Mouse (Mus musculus): ENCODE data around the gene Fam227a. TPM values are rescaled to one million over a fixed set of nuclear protein-coding genes. Genes with fewer than 3 reads are reported as not detected.
A peak's percentile ranks its signal among the peaks of the same experiment; 100 is the strongest.

Gene Fam227a
- 10 to 100 TPM in 1 of 2 experiments, 1 to 10 TPM in 1; 9.7 to 16.0 TPM for total RNA-seq (2021)

DNA sequence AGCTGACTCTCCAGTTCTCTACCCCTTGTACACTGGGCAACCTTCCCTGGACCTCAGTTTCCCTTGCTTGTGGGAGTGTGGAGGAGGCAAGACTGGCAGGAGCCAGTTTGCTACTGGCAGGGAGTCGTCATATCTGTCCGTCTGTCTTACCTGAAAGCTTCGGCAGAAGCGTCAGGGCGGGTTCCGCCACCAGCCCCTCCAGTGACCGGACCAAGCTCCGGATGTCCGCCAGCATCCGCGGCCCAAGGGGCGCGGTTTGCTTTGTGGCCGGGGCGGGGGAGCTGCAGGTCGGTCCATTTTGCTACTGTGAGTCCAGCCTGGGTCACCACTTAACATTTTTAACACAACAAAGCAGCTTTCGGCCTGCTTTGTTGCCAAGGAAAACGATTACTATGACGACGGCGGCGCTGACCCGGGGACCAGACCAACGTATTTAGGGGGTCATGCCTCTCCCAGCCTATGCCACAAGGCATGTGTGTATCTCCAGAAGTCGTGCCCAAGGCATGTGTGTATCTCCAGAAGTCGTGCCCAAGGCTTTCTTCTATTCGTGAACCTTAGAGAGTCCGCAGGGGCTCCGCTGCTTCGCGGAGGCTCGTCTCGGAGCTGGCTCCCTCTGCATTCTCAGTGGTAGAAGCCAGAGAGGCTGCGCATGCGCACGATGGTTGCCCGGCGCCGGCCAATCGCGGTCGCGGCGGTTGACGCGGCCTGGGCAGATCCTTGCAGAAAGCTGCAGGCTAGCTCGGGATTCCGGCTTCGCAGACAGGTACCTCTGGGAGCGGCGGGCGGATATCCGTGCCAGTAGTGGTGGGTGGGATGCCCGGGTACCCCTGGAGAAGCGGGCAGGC lies at the start of gene Fam227a, which contains the start of gene Cby1:
Gene Fam227a, minus strand, starts transcription at position 426 of the 845 bp plus-strand sequence.
Gene Cby1, plus strand, starts transcription at position 669 of the 845 bp plus-strand sequence.
- DNase-seq, result peak; percentile 94

DNA sequence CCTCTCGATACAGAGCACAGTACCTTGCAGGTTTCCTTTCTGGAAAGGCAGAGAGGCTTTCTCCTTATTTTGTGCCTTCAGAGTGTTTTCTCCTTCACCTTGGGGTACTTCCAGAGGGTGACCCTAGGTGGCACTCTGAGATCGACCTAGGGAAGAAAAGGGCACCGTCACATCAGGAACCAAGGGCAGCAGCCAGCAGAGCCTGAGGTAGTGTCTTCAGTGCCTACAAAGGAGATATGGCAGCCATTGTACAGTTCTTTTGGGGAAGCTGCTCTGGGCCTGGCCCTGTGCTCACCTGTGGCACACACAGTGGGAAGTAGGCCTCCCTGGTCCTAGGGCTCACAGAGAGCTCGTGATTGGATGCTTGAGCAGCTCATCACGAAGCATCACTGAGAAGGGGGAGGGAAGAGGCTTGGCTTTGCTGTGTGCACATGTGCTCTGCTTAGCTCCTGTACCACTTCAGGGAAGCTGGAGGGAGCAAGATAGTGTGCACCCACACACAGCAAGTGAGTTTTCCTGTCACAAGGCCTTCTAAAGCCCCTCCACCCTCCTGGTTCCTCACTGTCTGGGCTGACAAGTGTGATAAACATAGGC lies 49.6 kb upstream of the Fam227a start:
- no peak for DNase-seq

DNA sequence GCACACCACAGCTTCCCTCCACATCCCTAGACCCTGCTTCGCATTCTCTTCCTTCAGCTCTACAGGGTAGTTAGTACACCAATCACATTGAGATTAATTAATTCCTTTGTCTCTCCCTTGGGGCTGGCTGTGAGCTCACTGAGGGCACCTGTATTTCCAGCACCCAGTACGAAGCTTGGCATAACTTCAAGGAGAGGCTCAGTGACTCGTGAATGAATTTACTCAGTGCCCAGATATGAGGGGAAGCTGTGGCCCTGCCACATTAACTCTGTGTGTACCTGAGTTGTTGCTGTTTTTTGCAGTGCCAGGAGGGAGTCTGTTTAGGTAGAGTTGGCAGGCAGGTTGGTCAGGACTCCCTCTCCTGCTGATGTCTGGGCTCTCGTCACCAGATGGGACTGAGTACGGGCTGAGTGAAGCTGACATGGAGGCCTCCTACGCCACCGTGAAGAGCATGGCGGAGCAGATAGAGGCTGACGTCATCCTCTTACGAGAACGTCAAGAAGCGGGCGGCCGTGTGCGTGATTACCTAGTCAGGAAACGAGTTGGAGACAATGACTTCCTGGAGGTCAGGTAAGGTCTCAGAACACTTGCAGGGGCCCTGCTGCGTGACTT lies 48.0 kb upstream of the Fam227a start:
- no peak for DNase-seq

DNA sequence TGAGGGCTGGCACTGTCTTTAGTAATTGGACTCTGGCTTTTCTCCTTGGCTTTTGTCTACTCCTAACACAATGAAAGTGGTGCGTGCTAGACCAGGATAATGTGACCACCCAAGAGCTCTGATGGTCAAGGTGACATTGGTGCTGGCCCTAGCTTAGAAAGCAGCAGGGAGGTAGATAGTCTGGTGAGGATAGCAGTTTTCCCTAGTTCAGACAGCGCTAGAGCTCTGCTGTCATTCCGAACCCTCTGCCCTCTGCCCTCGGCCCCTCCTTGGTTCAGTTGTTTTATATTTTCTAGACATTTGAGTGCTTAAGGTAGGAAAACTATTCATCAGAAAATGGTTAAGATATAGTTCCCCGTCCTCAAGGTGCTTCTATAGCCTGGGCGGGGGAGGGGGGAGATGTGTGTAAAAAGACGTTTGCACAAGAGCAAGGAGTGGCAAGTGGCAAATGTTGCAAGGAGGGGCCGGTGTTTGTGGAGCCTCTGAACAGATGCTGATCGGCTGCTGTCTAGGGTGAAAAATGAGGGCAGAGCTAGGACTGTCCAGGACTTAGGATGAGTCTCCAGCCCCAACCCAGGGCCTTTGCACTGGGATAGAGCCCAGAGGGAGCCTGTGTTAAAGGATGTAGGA lies 38.9 kb upstream of the Fam227a start:
- DNase-seq, result no peak

DNA sequence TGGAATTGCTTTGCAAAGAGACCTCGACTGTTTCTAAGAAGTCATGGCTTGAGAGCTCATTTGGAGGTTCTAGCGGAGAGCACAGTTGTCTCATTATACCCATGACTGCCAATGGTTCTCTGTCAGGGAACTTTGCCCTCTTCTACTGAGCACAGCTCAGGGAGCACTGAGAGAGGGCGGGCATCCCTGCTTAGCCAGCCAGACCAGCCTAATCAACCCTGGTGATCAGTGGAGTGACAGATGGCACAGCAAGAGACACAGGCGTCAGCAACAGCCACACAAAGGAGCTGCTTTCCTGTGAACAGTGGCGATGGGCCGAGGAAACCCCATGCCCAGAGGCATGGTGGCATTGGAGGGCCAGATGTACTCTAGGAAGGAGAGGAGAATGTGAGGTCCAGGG lies 38.3 kb upstream of the Fam227a start:
- peak in 1 of 2 experiments; percentile 12 for DNase-seq

DNA sequence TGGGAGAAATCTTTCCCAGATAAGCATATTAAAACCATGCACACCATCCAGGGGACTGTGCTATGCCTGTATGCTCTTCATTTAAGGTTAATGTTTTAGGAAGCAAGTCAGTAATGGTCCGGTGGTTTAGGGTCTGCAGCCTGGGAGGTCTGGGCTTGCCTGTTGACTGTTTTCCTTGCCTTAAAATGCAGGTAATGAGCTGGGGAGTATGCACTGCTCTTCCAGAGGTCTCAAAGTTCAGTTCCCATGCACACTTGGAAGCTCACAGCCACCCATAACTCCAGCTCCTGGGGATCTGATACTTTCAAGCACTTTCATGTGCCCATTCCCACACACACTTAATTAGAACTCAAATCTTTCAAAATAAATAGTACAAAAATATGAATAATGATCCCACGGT lies 37.8 kb upstream of the Fam227a start:
- no peak for DNase-seq

DNA sequence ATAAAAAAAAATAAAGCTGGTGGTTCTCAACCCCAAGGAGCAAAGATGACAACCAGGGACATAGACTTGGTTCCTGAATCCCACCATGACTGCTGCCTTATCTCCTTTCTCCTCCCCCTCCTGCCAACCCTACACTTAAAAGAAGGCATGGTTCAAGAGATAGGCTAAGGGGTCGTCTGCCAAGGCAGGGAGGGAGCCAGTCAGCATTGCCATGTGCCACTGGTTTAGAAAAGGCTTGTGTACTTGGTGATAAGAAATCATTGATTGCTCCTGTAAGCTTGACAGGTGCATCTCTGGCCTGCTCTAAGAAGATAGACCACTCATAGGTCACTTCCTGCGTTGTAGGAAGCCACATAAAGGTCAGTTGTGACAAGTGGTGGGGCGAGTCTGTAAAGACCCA lies 36.8 kb upstream of the Fam227a start:
- no peak for DNase-seq

DNA sequence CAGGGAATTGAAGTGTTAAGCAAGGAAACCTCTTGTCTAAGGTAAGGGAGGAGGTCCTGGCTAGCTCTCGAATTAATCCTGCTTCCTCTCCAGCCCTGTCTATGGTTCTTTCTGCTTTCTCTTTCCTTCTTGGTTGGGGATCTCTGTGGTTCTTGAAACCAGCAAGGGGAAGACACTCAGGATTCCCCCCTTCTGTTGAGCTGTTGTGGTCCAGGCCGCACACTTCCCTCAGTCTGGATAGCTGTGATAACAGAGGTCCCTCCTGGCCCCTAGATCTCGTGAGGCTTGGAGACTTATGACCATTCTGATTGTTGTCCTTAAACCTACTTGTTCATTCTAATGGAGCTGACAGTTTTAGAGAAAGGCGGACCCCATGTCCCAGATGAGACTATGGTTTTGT lies 35.8 kb upstream of the Fam227a start:
- DNase-seq, result no peak

DNA sequence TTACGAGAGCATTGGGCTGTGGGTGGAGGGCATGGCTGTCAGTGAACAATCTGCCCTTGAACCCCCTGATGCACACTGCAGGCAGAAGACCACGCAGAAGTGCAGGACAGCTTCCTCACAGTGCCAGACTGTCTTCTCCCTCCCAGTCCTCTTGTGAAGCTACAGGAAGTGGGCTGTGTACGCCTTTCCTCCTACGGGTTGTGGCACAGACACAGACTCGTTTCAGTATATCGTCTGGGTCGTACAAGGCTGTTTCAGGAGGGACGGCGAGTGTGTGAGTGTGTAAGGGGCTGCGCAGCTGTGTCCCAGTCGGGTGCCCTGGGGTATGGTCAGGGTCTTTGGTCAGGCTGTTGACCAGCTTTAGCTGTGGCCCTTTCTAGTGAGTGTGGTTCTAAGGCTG lies 35.0 kb upstream of the Fam227a start:
- DNase-seq, result no peak

DNA sequence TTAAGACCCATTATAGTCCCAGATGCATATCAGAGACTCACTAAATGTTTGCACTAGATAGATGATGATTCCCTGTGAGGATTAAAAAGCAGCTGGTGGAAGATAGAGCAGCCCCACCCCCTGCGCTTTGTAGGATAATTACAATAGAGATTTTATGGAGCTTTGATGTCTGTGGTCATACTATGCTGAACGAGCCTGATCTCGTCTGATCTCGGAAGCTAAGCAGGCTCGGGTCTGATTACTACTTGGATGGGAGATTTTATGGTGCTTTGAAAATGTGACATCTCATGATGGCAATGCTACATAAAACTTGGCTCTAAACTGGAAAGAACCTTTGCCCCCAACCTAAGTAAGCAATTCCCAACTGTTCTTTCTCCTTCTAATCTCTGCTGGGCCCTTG lies 33.6 kb upstream of the Fam227a start:
- no peak for DNase-seq

DNA sequence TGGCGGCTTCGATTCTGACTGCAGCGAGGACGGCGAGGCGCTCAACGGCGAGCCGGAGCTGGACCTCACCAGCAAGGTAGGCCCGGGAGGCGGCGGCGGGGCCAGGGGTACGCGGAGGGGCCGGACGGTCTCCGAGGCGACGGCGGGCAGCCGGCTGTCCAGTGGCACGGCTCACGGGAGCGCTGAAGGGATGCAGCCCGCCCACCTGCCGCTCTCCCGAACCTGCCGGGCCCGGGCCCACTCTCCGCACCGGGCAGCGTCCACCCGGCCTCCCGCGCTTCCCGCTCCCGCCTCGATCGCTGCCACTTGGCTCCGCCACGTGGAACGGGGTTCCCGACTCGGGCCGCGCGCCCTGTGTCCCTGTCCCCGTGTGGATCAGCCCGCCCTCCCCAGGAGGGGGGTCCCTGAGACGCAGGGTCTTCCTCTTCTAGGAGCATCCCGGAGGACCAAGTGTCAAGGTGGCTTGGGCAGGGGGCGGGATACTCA lies 32.3 kb upstream of the Fam227a start:
- peak; percentile 50 to 51 for DNase-seq

DNA sequence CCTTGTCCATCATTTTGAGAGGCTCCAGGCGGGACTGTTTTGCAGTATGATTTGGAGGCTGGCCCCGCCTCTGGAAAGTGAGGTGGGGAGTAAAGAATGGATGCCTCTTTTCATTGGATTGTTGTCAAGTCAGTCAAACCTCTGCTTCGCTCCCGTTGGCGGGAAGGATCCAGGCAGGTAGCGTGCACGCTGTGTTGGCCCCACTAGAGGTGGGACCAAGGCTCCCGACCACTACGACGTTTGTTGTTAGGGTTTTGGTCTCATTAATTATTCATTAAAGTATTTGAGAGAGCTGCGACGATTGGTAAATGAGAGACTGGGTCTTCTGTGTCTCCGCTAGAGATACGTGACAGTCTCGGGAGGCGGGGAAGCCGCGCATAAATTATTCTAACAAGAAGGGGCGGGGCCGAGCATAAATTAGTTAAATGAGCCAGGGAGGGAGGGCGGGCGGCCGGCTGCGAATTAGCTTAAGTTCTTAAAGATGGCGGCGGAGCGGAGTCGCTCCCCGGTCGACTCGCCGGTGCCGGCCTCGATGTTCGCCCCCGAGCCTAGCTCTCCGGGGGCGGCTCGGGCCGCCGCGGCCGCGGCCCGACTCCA lies 31.8 kb upstream of the Fam227a start, which contains the start of gene Gtpbp1:
Gene Gtpbp1, plus strand, starts transcription at position 420 of the 597 bp plus-strand sequence.
- peak; percentile 96 to 97 for DNase-seq

DNA sequence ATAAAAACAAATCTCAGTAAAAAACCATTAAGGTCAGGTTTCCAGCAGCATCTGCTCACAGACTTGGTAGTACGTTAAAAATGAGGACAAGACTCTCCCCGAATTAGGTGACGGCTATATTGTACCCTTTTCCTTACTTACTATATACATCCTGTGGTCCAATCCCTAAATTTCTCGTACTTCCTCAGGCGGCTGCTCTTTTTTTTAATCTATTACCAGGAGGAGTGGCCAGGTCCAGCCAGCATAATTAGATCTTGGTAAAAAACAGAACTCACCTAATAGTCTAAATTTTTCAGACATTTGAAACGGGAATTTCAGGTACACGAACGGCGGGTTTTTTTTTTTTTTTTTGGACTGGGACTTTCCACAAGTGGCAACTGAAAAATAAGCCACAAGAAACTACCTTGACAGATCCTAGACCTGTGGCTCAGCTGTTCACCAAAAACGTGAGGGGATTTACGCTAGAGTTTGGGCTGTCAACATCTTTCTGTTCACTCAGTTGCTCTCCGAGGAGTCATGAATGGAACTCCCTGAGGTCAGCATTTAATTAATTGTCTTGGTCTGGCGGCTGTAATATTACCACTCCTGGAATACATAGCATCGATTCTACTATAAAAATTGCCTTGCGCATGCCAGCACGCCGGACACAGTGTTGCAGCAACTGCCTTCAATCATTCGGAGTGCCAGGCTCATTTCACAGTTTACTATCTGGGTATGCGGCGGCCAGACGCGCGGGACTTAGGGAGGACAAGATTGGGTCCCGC lies 31.1 kb upstream of the Fam227a start:
- DNase-seq, result no peak

DNA sequence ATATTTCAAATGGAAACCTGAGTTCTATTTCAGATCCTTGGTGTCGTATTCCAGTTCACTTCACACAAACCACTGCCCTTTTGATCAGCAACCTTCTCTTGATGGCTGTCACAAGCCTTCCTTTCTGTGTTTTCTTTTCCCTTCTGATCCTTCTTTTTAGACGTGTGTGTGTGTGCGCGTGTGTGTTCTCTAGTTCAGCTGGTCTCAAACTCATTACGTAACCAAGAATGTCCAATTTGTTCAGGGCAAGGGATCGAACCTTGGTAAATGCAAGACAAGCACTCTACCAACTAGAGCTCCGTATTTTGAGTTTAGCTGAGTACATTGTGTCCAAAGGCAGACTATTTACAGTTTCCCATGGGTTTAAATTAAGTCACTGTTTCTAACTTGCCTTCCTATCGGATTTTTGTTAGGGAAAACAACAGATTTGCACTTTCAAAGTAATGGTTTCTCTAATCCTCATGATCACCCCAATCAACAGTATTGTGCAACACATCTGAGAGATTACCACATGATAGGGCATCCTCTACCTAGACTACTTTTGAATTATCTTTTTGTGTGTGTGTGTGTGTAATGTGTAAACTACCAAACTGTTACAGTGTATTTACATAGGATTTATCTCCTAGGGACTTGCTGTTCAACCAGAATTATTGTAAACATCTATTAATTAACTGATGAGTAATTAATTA lies 29.7 kb upstream of the Fam227a start:
- DNase-seq, result no peak

DNA sequence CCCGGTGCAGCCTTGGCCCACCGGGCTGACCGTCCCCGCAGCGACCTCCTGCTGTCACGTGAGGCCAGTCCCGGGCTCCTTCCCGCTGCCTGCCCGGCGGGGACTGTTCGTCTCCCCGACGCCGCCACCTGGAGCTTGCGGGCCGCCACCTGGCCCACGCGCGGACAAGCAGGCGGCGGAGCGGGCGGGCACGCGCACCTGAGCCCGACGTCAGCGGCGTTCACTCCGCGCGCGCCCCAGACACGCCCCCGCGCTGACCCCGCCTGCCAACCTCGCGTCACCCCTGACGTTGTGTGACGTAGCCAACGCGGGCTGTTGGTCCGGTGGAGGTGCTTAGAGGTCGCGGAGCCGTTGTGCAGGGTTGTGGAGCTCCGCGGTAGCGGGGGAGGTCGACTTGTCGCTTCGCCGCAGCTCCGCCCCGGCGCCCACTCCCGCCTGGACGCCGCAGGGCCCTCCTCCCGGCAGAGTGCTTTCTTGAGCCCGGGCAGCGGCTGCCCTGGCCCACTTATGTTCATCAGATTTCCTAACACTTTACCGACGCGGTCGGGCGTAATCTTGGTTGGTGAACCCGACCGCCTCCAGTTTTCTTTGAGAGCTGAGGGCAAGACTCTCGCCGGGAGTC lies 29.0 kb upstream of the Fam227a start, which contains the start of gene Josd1:
Gene Josd1, minus strand, starts transcription at position 274 of the 622 bp plus-strand sequence.
- peak; percentile 94 for DNase-seq

DNA sequence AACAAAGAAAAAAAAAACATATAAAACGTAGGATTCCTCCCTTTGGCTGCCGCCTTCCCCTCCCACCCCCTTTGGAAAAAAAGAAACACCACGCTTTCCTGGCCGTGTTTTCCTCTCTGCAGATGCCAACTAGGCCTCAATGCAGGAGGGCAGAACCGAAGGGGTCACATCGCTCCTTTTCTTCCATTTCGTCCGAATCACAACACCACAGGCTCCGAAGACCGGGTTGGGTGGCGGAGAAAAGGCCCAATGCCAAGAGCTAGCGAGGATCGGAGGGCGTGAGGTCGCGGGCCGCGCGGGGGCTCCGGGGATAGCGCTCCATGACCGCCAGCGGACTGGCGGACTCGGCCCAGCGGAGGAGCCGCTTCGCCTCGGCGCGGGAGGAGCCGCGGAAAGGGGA lies 28.4 kb upstream of the Fam227a start:
- peak in 1 of 2 experiments; percentile 46 for DNase-seq

DNA sequence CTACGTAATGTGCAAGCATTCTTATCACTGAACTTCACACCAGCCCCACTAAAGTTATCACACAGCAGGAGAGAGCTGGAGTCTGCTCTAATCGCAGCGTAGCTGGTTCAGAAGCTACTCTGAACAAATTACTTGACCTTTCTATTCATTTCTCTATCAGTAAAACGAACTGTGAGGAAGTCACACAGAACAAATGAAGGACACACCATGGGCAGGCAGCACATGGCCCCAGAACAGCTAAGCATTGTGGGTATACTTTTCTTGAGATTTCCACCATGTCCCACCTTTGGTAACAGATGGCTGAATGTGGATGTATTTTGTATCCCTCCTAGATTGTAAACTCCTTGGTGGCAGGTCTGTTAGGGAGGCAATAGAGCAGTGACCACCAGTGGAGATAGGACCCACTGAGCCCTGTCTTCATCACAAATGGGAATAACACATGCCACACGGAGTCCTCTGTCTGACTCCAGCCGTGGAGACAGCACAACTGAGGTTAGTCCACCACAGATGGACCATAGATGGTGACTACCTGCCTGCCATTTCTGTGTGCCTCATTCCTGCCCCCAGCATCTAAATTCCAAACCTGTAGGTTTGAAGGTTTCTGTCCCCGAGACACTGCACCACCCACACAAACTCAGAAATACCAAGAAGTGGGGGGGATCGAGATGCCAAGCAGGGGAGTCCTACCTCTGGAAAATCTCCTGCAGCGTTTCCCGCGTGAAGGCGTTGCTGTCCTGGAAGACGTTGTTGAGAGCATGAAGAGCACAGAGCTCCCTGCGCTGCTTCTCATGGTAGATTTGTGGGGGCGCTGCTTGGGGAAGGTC lies 27.5 kb upstream of the Fam227a start:
- DNase-seq, result no peak

DNA sequence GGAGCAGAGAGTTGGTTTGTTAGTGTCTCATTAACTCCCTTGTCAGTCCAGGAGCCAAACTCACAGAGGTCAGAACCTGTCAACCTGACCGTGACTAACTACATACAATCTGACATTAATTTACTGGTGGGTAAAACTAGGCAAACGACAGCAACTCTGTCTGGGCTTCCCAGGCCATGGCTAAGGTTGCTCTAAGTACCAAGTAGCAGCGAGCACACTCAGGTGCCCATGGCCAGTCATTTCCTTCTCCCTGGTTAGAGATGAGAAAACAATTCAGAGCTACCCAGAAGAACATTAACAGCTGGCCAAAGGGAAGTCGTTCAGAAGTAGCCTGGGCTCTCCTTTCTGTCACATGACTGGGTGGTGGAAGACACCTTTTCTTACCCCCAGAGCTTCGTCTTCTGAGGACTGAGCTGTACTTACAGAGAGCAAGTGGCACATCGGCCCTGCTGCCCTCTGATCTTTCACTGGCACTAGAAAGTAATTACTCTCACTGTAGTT lies 26.4 kb upstream of the Fam227a start:
- DNase-seq, result no peak

DNA sequence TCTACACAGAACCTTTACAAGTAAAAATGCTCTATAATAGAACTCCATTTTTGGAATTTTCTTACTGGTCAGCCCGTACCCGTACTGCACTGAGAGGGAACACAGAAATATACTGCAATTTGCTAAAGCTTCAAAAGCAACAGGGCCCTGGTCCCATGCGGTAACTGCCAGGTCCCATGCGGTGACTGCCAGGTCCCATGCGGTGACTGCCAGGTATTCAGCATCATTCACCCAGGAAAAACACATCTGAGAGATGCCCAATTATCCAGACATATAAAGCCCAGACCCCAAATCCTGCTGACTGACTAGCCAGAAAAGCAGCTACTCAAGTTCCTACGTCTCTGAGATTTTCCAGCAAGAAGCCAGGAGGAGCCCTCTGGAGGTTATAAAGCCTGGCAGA lies 25.9 kb upstream of the Fam227a start:
- no peak for DNase-seq

All from layer of hippocampus, postnatal 36 days (tissue).